Mouse (Mus musculus) forebrain, embryonic 12.5 days (tissue): ENCODE measurements at regions not wholly inside any gene's neighbourhood (a gene's known extent, or its start where the extent isn't known, plus 50 kb on each side); places are given as distances from the start of the nearest gene placed in this dataset.
A peak's percentile ranks its signal among the peaks of the same experiment; 100 is the strongest.

ENCODE experiments used
- ATAC-seq: fragments of 200-750 bp; cut with Nextera tagmentation; 2 replicates; pipeline ENCODE4 v1.8.0; 2017; ENCODE audit warnings: moderate TSS enrichment; ENCODE audit not compliant: low FRiP score
- H3K27ac ChIP-seq: fragments of 300-500 bp; sonication (generic); 2 replicates; pipeline ENCODE4 v1.5.1; 2016; ENCODE audit warnings: mild to moderate bottlenecking
- H3K27me3 ChIP-seq: fragments of 300-500 bp; sonication (generic); 2 replicates; pipeline ENCODE4 v1.6.1; 2016; ENCODE audit warnings: mild to moderate bottlenecking
- H3K36me3 ChIP-seq: fragments of 300-500 bp; sonication (generic); replicated peaks from 2 replicates; pipeline ENCODE4 v1.6.1; 2016; ENCODE audit warnings: mild to moderate bottlenecking
- H3K4me1 ChIP-seq: fragments of 300-500 bp; sonication (generic); 2 replicates; pipeline ENCODE4 v1.6.1; 2016
- H3K4me2 ChIP-seq: fragments of 300-500 bp; sonication (generic); 2 replicates; pipeline ENCODE4 v1.6.1; 2016; ENCODE audit warnings: mild to moderate bottlenecking, moderate library complexity
- H3K4me3 ChIP-seq: fragments of 300-500 bp; sonication (generic); replicated peaks from 2 replicates; pipeline ENCODE4 v1.5.1; 2016; ENCODE audit warnings: mild to moderate bottlenecking
- H3K9ac ChIP-seq: fragments of 300-500 bp; sonication (generic); 2 replicates; pipeline ENCODE4 v1.6.1; 2016; ENCODE audit warnings: mild to moderate bottlenecking
- H3K9me3 ChIP-seq: fragments of 300-500 bp; sonication (generic); 2 replicates; pipeline ENCODE4 v1.6.1; 2016
- WGBS: fragments of 180-500 bp; shearing (Covaris S2); methylation state at CpG from one replicate; pipeline ENCODE4 v1.1.7; 2016; 5-methylcytosine and 5-hydroxymethylcytosine counted together

DNA sequence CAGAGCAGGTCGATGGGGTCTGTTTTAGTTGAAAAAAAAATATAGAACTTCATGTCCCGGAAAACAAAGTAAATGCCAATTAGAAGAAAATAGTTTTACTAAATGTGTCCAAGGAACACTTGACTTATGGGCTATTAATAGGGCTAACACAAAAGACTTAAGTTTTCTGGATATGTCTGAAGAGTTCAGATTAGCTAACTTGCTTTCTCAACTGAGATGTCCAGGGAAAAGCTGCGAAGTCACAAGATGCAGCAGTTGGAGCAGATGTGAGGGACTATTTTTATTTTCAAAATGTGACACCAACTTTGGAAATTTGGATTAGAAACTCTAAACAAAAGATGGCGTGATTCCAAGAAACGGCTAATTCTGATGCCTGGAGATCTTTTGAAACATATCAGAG lies 593.2 kb upstream of the Nrp1 start:
- Histone ChIP-seq H3K4me2 (no peak overlapping the region), H3K9me3 (no peaks in the 10 kb centered on the region), H3K27me3 (no peaks in the 10 kb centered on the region), H3K4me3 (no peak overlapping the region), H3K4me1 (no peaks in the 10 kb centered on the region), H3K27ac (no peak overlapping the region), H3K9ac (no peak overlapping the region), H3K36me3 (no peaks in the 10 kb centered on the region)
- 84% methylated on average over 5 of the region's 5 CpGs for WGBS
- ATAC-seq: no peak

DNA sequence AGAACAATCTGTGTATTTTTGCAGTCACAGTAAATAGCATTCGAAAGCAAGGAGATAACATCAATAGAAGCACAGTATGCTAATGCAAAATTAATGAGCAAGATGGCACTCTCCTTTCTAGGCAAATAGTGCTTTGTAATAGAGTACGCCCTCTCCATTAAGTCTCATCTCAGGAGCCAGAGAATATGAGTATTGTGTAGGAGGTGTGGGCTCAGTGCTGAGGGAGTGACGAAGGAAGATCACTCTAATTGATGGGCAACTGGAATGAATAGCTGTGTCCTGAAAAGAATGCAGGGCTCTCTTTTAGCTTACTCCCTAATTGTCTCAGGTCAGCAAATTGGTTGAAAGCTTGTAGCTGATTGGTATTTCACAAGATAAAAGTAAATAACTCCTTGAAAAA lies 590.1 kb upstream of the Nrp1 start:
- 19% methylated on average over 3 of the region's 3 CpGs for WGBS
- peak; percentile 68; the same call in 1 of the 2 replicates for ATAC-seq
- no peaks in the 10 kb centered on the region for H3K27me3 ChIP-seq
- no peaks in the 10 kb centered on the region for H3K36me3 ChIP-seq
- no peaks in the 10 kb centered on the region for H3K9me3 ChIP-seq
- H3K27ac ChIP-seq: no peak overlapping the region
- no peaks in the 10 kb centered on the region for H3K4me1 ChIP-seq
- no peak overlapping the region for H3K4me3 ChIP-seq
- H3K4me2 ChIP-seq: no peak overlapping the region
- no peak overlapping the region for H3K9ac ChIP-seq

DNA sequence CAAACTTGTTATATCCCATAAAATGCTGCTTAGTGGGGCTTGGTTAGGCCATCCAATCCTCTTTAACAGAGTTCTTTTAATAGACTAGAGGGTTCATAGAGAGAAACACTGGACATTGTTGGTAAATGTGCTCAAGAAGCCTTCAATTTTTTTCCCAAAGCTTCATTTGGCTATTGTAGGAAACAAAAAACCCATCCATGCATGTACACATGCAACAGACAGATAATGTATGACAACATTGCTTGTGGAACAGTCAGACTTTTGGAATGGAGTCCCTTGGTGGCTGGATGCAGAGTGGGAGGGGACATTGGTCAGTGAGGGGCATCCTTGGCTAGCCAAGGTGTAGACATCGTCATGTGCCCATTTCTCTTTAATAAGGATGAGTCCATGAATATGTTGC lies 588.8 kb upstream of the Nrp1 start:
- no peaks in the 10 kb centered on the region for H3K27me3 ChIP-seq
- peaks cover 2% of the 10 kb centered on the region for H3K4me1 ChIP-seq
- no peak overlapping the region for H3K9ac ChIP-seq
- no peaks in the 10 kb centered on the region for H3K36me3 ChIP-seq
- no peak overlapping the region for H3K4me2 ChIP-seq
- no peaks in the 10 kb centered on the region for H3K9me3 ChIP-seq
- no peak for ATAC-seq
- no peak overlapping the region for H3K4me3 ChIP-seq
- WGBS: 94% methylated on average over 1 of the region's 1 CpGs
- no peak overlapping the region for H3K27ac ChIP-seq

DNA sequence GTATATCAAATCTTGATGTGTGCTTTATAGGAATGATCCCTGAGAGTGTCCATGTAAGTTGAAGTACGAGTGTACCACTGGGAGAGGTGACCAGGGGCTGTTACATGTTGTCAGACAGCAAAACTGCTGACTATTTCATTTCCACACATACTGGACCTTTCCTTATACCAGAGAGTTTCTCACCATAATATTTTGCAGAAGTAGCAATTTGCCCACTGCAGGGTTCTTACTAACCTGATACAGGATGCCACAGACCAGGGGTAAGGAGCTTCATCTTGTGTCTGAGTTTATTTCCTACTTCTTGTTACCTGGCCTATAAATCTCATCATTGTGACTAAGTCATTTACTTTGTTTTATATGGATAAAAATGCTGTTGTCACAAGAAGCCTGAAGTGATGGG lies 586.6 kb upstream of the Nrp1 start:
- Histone ChIP-seq H3K4me3 (no peak overlapping the region), H3K27me3 (no peaks in the 10 kb centered on the region), H3K4me2 (no peak overlapping the region), H3K36me3 (no peaks in the 10 kb centered on the region), H3K9me3 (no peaks in the 10 kb centered on the region), H3K4me1 (peaks cover 13% of the 10 kb centered on the region), H3K9ac (no peak overlapping the region), H3K27ac (no peak overlapping the region)
- WGBS: 68% methylated on average over 1 of the region's 1 CpGs
- no peak for ATAC-seq

DNA sequence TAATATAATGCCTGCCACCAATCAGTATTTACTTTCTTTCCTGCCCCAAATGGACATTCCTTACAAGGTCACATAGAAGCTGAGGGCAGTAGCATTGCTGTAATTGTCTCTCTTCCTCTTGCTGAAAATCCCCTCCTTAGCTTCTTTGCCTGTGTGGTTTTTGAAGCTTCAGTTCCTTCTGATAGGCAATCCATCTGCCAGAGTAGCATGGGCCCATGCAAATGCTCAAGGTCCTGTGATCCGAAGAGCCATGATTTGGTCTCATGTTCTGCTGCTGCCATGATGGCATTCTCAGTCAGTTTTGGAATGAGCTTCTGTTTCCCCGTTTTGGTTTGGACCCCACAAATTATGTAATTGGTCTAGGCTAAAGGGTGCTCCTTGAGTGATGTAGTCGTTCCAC lies 586.0 kb upstream of the Nrp1 start:
- Histone ChIP-seq H3K36me3 (no peaks in the 10 kb centered on the region), H3K4me3 (no peak overlapping the region), H3K4me2 (no peak overlapping the region), H3K4me1 (peaks cover 13% of the 10 kb centered on the region), H3K9ac (no peak overlapping the region), H3K9me3 (no peaks in the 10 kb centered on the region), H3K27ac (no peak overlapping the region), H3K27me3 (no peaks in the 10 kb centered on the region)
- WGBS: 90% methylated on average over 3 of the region's 3 CpGs
- no peak for ATAC-seq

DNA sequence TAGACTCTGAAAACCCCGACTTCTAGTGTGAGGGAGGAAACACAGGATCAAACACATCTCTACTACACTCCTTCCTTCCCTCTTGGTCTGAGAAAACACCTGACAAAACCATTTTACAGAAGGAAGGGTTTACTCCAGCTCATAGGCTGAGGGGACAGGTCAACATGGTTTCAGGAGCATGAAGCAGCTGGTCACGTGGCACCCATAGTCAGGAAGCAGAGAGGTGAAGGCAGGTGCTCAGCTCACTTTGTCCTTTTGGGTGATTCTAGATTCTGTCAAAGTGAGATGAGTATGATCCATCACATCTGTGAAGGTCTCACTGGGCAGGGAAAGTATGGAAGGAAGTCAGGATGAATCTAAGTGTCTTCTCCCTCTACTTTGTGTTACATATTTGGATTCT lies 585.5 kb upstream of the Nrp1 start:
- ATAC-seq: no peak
- H3K4me1 ChIP-seq: peaks cover 13% of the 10 kb centered on the region
- no peaks in the 10 kb centered on the region for H3K27me3 ChIP-seq
- 94% methylated on average over 2 of the region's 2 CpGs for WGBS
- H3K9ac ChIP-seq: no peak overlapping the region
- no peaks in the 10 kb centered on the region for H3K36me3 ChIP-seq
- no peak overlapping the region for H3K4me3 ChIP-seq
- no peak overlapping the region for H3K27ac ChIP-seq
- H3K4me2 ChIP-seq: no peak overlapping the region
- no peaks in the 10 kb centered on the region for H3K9me3 ChIP-seq

DNA sequence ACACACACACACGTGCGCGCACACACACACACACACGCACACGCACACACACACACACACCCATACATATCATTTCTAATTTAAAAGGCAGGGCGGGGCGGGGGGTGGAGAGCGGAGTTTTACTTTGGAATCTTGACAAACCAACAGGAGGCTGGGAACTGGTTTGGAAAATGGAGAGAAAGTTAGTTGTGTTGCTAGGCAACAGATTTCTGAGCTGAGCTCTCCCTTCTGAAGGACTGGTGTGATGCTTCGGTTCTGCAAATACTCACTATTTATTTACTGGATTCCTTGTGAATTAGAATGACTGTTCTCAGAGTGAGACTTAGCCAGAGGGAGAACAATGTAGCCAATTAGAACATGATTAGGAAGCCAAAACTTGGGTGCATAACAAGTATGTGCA lies 583.8 kb upstream of the Nrp1 start:
- ATAC-seq: peak; percentile 54; the same call in 1 of the 2 replicates
- Histone ChIP-seq H3K27me3 (no peaks in the 10 kb centered on the region), H3K27ac (0 out of 2 replicates have a peak overlapping the region, but pooled peaks have one; percentile 31)

DNA sequence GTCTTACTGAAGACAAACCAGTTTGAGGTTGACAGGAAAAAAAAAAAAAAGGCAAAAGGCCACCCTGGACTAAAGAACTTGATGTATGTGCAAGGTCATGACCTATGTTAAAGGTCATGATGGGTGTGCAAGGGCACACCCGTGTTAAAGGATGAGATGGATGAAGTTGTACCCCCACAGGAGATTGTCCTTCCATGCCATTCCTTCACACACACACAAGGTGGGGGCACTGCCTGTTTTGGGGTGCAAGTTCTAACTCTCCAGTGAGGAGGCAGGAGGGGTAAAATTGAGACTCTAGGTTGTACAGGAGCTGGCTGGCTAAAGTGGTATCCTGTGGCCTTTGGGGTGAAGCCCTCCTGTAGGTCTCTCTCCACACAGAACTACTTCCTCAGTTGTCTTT lies 583.2 kb upstream of the Nrp1 start:
- Histone ChIP-seq H3K4me1 (peaks cover 28% of the 10 kb centered on the region), H3K27me3 (no peaks in the 10 kb centered on the region), H3K9me3 (no peaks in the 10 kb centered on the region), H3K4me3 (no peak overlapping the region), H3K9ac (no peak overlapping the region), H3K27ac (0 out of 2 replicates have a peak overlapping the region, but pooled peaks have one; percentile 16), H3K4me2 (no peak overlapping the region), H3K36me3 (no peaks in the 10 kb centered on the region)
- ATAC-seq: no peak
- WGBS: 21% methylated on average over 1 of the region's 1 CpGs

More for the DNA sequence above, 583.8 kb upstream of the Nrp1 start:
- H3K4me3 ChIP-seq: no peak overlapping the region
- H3K4me2 ChIP-seq: no peak overlapping the region
- no peak overlapping the region for H3K9ac ChIP-seq
- 71% methylated on average over 9 of the region's 9 CpGs for WGBS
- H3K36me3 ChIP-seq: no peaks in the 10 kb centered on the region
- peaks cover 24% of the 10 kb centered on the region for H3K4me1 ChIP-seq
- H3K9me3 ChIP-seq: no peaks in the 10 kb centered on the region

DNA sequence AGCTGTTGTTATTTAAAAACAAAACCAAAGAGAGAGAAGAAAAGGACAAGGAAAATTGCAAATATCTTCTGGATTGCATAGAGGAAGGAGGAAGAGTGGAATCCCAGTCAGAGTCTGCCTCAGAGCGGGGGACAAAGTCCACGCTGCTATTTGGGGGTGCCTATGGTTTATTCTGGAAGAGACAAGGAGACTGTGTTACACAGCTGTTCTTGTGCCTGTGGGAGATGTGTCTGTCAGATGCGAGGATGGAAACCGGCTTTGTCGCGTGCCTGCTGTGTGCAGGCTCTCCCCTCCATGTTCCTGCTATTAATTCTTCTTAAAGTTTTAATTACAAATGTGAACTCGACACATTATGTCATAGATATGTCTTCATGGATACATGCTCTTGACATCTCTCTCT lies 582.7 kb upstream of the Nrp1 start:
- ATAC-seq: no peak
- H3K9me3 ChIP-seq: no peaks in the 10 kb centered on the region
- no peaks in the 10 kb centered on the region for H3K36me3 ChIP-seq
- no peak overlapping the region for H3K9ac ChIP-seq
- H3K27me3 ChIP-seq: no peaks in the 10 kb centered on the region
- WGBS: 24% methylated on average over 7 of the region's 7 CpGs
- H3K4me1 ChIP-seq: peaks cover 28% of the 10 kb centered on the region
- H3K27ac ChIP-seq: 0 out of 2 replicates have a peak overlapping the region, but pooled peaks have one; percentile 16
- no peak overlapping the region for H3K4me3 ChIP-seq
- H3K4me2 ChIP-seq: no peak overlapping the region

DNA sequence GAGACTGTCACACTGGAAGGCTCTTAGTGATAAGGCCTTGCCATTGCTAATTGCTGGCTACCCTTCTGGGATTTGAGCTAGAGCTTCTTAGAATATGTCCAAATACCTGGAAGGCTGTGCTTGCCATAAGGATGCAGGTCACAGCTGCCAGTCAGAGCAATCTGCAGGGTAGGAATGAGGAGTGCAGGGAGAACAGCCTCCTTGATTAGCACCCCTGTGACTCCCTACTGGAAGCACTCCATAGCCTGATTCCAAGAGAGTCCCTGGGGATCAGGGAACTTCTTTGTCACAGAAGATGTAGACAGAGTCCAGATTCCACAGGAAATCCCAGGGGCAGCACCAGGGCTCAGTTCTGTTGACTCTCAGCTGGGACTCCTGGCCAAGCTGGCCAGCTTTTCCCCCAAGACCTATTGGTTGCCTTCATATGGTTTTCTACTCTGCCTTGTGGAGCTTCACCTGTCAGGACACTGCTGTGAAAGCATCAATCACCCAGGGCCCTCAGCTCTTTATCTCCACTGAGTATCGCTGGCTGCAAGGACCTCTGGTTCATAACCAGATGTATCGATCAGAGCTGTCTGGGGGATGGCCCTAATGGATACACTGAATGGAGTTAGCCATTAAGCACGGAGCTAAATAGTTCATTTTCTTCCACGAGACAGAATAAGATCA lies 579.9 kb upstream of the Nrp1 start:
- no peak; the same call in 1 of the 2 replicates for ATAC-seq
- Histone ChIP-seq H3K27ac (no peak overlapping the region), H3K27me3 (no peaks in the 10 kb centered on the region), H3K4me3 (no peak overlapping the region), H3K9me3 (no peaks in the 10 kb centered on the region), H3K36me3 (no peaks in the 10 kb centered on the region), H3K9ac (no peak overlapping the region), H3K4me1 (peaks cover 28% of the 10 kb centered on the region), H3K4me2 (no peak overlapping the region)
- WGBS: 71% methylated on average over 4 of the region's 4 CpGs

DNA sequence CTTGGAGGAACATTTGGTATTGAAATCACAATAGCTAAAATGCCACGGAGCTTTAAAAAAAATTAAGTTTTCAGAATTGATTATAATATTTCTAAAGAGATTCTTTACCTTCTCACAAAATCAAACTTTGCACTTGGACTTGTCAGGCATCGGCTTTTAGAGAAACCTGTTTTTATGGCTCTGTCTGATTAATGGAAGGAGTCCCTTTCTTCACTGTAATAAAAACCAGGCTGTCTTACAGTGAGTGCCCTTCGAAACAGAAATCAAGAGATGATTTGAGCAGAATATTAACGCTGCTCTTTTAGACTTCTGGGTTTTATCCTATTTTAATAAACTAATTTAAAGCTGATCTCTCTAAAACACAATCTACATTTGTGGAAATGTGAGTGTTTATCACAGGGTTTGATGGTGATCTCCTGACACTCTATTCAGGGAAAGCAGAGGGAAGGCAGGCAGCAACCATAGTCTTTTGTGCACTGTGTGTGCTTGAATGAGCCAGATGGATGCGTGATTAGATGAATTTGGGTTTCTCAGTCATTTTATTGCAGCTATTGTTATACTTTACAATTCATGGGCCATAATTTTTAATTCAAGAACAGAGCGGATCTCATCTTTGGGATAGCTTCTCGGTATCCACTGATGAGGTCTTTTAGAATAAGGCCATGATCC lies 579.2 kb upstream of the Nrp1 start:
- no peaks in the 10 kb centered on the region for H3K36me3 ChIP-seq
- no peaks in the 10 kb centered on the region for H3K27me3 ChIP-seq
- H3K9me3 ChIP-seq: no peaks in the 10 kb centered on the region
- H3K9ac ChIP-seq: no peak overlapping the region
- peak overlapping the region; percentile 56 for H3K27ac ChIP-seq
- ATAC-seq: peak; percentile 54; the same call in 1 of the 2 replicates
- H3K4me1 ChIP-seq: peaks cover 28% of the 10 kb centered on the region
- WGBS: 37% methylated on average over 7 of the region's 7 CpGs
- H3K4me2 ChIP-seq: no peak overlapping the region
- no peak overlapping the region for H3K4me3 ChIP-seq

DNA sequence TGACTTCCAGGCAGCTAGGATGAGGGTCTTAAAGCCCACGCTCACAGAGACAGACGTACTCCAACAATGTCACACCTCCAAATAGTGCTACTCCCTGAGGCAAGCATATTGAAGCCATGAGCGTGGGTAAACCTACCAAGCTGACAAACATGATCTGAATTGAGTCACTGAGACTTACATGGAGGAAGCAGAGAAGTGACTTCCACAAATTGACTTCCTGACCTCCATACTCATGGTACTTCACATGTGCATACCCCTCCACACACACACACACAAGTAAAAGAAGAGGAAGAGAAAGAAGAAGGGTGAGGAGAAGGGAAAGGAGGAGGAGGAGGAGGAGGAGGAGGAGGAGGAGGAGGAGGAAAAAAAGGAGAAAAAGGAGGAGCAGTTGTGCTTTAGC lies 577.8 kb upstream of the Nrp1 start:
- Histone ChIP-seq H3K9ac (no peak overlapping the region), H3K4me1 (peaks cover 18% of the 10 kb centered on the region), H3K36me3 (no peaks in the 10 kb centered on the region), H3K4me2 (no peak overlapping the region), H3K27me3 (no peaks in the 10 kb centered on the region), H3K4me3 (no peak overlapping the region), H3K9me3 (no peaks in the 10 kb centered on the region), H3K27ac (no peak overlapping the region)
- ATAC-seq: no peak
- WGBS: 90% methylated on average over 3 of the region's 3 CpGs

DNA sequence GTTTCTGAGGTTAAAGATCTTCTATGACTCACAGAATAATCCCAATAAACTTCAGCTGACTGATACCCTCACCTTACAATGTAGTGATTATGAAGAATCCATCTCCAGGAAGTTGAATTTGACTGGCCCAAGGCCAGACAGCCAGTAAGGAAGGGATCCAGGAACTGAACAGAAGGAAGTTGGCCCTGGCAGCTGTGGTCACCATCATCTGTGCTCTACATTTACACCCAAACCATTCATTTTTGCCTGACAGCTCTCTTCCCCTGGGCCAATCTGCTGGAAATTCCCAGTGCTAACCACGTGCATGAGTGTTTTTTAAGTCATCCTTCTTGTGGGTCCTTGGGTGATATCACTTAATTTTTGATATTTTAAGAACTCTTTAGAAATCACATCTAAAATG lies 577.4 kb upstream of the Nrp1 start:
- Histone ChIP-seq H3K27me3 (no peaks in the 10 kb centered on the region), H3K36me3 (no peaks in the 10 kb centered on the region), H3K4me1 (peaks cover 15% of the 10 kb centered on the region; the same call in 1 of the 2 replicates), H3K9me3 (no peaks in the 10 kb centered on the region), H3K4me2 (no peak overlapping the region), H3K9ac (no peak overlapping the region), H3K27ac (no peak overlapping the region), H3K4me3 (no peak overlapping the region)
- ATAC-seq: no peak
- WGBS: 80% methylated on average over 1 of the region's 1 CpGs
